Mouse (Mus musculus) lung, adult 2 months (tissue): ENCODE results near the gene Pi4kb. TPM values are rescaled to one million over a fixed set of nuclear protein-coding genes. Genes with fewer than 3 reads are reported as not detected.
A peak's percentile ranks its signal among the peaks of the same experiment; 100 is the strongest.

Experiments used
- DNase-seq: peaks from one replicate; pipeline ENCODE4 v3.0.0; 2022
- H3K4me1 ChIP-seq: fragments of 200-500 bp; 2 replicates; pipeline ENCODE4 v1.6.1; 2011; ENCODE audit warnings: low read length; ENCODE audit not compliant: control insufficient read depth, insufficient read depth
- H3K4me3 ChIP-seq: fragments of 200-500 bp; replicated peaks from 2 replicates; pipeline ENCODE3; 2011; ENCODE audit warnings: low read depth, mild to moderate bottlenecking, control low read depth, low read length; ENCODE audit errors: extremely low read depth
- CTCF ChIP-seq: fragments of 200-500 bp; IDR thresholded peaks from 2 replicates; pipeline ENCODE4 v1.5.1; 2011; ENCODE audit warnings: mild to moderate bottlenecking, low read length, control low read depth; ENCODE audit not compliant: insufficient read depth
- POLR2A ChIP-seq: fragments of 200-500 bp; IDR thresholded peaks from 2 replicates; pipeline ENCODE4 v1.6.1; 2011; ENCODE audit warnings: low read depth, mild to moderate bottlenecking, control low read depth, low read length, borderline replicate concordance; ENCODE audit errors: extremely low read depth
- WGBS: fragments of 180-500 bp; shearing (Covaris S2); methylation state at CpG from one replicate; pipeline ENCODE4 v1.1.7; 2018; 5-methylcytosine and 5-hydroxymethylcytosine counted together
- polyA plus RNA-seq: library from polyadenylated mRNA; depleted of rRNA; stranded (reverse); fragments of >200 nt; gene quantifications from 2 replicates; pipeline ENCODE4 v1.2.3, GENCODE M21; 2012

Pi4kb gene
- polyA plus RNA-seq, 1 experiment, result 38.1 TPM

DNA sequence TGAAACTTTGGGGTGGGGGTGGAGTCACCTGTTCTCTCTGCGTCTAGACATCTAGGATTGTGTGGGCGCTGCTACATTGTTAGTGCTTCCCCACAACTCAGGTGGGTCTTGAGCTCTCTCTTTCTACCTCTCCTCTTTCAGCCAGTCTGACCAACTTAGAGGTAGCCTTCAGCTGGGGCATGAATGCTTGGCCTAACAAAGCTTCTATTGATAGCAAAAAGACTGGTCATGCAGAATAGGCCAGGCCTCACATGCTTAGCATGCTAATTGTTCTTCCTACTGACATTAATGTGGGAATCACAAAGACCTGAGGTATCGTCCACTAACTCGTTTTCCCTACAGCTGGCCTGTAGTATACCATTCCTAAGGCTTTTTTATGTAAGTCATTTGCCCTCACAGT lies 28.0 kb downstream of the Pi4kb start:
- no peak for TF ChIP-seq CTCF
- no peak for TF ChIP-seq POLR2A
- DNase-seq, result no peak
- WGBS, result 89% methylated on average over 4 of the region's 4 CpGs
- Histone ChIP-seq H3K4me3 (no peak overlapping the region), H3K4me1 (no peaks in the 10 kb centered on the region)

DNA sequence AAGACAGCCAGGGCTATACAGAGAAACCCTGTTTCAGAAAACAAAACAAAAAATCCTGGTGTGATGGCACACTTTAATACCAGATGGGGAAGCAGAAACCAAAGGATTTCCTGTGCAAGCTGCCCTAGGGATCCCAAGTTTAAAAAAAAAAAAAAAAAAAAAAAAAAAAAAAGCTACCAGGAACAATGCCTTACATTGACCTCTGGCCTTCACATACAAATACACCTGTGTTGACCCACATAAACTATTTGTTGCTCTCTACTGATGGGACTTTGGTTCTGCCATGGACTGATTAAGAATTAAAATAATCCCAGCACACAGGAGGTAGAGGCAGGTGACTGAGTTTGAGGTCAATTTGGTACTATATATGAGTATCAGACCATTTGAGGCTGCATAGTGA lies 28.7 kb downstream of the Pi4kb start:
- DNase-seq, result no peak
- no peak for TF ChIP-seq POLR2A
- TF ChIP-seq CTCF, result no peak
- Histone ChIP-seq H3K4me1 (no peaks in the 10 kb centered on the region), H3K4me3 (no peak overlapping the region)

DNA sequence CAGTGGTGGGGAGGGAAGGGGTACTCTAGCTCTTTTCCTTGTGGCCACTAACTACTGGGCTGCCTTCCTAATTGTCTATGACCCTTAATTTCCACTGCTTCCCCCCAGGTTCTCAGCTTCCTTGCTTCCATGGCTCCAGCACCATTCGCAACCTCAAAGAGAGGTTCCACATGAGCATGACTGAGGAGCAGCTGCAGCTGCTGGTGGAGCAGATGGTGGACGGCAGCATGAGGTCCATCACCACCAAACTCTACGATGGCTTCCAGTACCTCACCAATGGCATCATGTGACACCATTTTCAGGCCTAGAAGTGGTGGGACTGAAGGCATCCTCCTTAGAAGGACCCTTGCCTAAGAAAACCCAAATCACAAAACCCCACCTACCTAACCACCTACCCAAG lies 31.1 kb downstream of the Pi4kb start:
- no peaks in the 10 kb centered on the region for H3K4me1 ChIP-seq
- no peak overlapping the region for H3K4me3 ChIP-seq
- WGBS, result 88% methylated on average over 3 of the region's 3 CpGs
- no peak for DNase-seq
- TF ChIP-seq POLR2A (no peak), CTCF (no peak)

DNA sequence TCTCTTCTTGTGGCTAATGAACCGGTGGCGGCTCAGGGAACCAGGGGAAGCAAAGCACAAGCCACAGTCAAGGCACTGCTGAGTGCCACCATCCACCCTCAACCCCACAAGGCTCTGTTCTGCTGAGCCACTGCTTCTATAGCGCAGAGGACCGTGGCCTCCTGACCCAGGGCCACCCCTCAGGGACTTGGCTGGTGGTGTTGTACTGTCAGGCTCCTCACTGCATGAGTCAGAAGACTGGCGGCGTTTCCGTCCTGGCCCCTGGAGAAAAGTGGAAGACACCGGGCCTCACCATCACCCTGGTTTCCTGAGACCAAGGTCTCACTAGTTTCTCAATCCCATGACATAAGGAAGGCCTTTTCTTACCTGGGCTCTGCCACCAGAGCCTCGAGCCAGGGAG lies 33.2 kb downstream of the Pi4kb start:
- Histone ChIP-seq H3K4me1 (no peaks in the 10 kb centered on the region), H3K4me3 (no peak overlapping the region)
- DNase-seq, result no peak
- TF ChIP-seq POLR2A, result no peak
- TF ChIP-seq CTCF, result no peak
- 79% methylated on average over 9 of the region's 9 CpGs for WGBS

DNA sequence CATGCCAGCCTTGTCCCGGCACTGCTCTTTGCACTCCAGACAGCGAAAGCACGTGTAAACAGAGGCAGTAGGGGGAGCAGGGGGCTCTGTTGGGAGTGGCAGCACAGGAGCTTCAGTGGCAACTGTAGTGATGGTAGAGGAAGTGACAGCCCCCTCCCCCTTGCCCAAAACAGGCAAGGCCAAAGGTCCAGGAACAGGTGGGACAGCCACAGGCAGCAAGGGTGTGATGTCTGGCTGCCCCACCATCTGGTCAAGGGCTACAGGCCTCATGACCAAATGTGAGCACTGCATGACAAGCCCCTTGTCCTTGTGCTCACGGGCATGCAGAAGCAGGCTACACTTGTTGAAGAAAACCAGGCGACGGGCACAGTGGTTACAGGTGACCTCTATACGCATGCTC lies 35.9 kb downstream of the Pi4kb start:
- no peak for TF ChIP-seq POLR2A
- no peak for TF ChIP-seq CTCF
- WGBS, result 77% methylated on average over 7 of the region's 7 CpGs
- Histone ChIP-seq H3K4me3 (no peak overlapping the region), H3K4me1 (peaks cover 7% of the 10 kb centered on the region; the same call in 1 of the 2 replicates)
- no peak for DNase-seq

DNA sequence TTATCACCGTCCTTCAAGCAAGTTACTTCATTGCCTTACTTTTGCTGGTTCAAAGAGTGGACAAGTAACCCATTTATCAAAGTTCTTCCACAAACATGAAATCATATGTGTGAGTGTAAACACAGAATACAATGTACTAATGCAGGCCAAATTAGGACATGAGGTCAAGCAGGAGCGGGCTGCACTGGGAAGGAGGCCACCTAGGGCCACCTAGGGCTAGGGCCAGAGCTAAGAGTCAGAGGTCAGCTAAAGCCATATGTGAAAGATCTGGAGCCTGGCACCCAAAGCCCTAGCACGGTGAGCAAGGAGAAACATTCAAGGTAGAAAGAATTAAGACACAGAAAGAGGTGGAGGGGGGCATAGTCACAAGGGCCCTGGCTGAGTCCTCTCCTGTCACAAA lies 38.5 kb downstream of the Pi4kb start:
- 66% methylated on average over 3 of the region's 3 CpGs for WGBS
- no peak overlapping the region for H3K4me3 ChIP-seq
- DNase-seq, result no peak
- peaks cover 7% of the 10 kb centered on the region; the same call in 1 of the 2 replicates for H3K4me1 ChIP-seq
- TF ChIP-seq CTCF (no peak), POLR2A (no peak)

DNA sequence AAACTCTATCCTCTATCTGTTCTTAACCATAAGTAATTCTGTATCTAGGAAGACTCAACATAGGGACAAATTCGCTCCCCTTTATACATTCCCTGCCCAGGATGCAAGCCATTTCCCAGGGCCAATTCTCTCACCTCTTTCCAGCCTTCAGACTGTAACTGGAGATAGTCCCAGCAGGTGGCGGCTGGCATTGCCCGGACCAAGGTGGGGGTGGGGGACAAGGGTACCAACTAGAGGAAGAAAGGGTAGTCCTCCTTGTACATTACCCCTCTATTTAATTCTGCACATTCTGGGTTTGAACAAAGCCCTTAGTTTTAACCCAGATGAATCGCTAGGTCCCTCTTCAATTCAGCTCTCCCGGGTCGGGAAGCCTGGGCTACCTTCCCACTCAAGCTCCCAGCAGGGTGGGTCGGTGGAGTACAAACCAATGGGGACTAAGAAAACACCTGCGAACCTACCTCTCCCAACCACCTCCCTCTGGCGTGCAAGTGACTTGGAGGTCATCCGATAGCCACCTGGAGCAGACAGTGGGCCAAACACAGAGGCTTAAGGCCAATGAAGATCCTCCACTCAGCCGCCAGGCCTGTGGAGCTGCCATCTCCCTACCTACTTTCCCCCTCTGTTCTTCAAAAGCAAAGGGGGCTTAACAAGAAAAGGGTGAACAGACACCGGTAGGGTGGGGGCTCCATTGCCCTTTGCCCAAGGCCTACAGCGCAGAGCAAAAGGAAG lies 39.3 kb downstream of the Pi4kb start:
- no peak for TF ChIP-seq POLR2A
- TF ChIP-seq CTCF, result no peak
- no peak for DNase-seq

DNA sequence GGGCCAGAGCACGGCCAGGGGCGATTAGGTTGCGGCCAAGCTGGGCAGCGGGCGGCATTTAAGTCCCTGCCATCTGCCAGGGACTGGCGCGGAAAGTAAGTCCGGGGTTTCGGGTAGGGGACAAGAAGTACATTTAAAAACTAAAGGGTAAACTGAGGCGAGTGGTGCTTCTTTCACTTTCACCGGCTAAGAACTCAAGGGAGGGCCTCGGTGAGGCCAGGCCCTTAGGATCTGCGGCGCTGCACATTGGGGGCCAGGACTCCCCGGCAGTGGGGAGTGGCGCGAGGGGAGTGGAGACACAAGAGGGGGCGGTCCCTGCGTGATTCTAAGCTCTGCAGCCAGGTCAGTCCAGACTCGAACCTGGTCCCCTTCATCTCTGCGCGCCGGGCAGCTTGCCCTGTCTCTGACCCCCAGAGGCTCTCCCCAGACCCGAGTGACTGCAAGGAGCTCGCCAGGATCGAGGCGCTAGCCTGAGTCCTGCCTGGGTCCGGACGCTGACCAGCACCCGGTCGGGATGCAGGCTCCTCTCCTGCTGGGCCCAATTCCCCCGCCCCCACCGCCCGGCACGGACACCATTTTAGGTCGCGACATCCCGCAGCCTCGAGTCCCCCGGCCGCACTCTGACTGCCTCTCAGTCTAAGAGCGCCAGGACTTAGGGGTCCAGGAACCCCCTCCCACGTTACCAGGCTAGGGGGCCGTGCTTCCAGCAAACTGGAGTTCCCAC lies 40.1 kb downstream of the Pi4kb start:
- peak; percentile 60 for DNase-seq
- TF ChIP-seq POLR2A (no peak), CTCF (no peak)
- H3K4me3 ChIP-seq, result peak overlapping the region; percentile 85
- H3K4me1 ChIP-seq, result peaks cover 7% of the 10 kb centered on the region; the same call in 1 of the 2 replicates
- WGBS, result 1% methylated on average over 43 of the region's 44 CpGs

More for the DNA sequence above, 39.3 kb downstream of the Pi4kb start:
- H3K4me1 ChIP-seq, result peaks cover 7% of the 10 kb centered on the region; the same call in 1 of the 2 replicates
- peak overlapping the region; percentile 85 for H3K4me3 ChIP-seq
- 24% methylated on average over 13 of the region's 13 CpGs for WGBS

DNA sequence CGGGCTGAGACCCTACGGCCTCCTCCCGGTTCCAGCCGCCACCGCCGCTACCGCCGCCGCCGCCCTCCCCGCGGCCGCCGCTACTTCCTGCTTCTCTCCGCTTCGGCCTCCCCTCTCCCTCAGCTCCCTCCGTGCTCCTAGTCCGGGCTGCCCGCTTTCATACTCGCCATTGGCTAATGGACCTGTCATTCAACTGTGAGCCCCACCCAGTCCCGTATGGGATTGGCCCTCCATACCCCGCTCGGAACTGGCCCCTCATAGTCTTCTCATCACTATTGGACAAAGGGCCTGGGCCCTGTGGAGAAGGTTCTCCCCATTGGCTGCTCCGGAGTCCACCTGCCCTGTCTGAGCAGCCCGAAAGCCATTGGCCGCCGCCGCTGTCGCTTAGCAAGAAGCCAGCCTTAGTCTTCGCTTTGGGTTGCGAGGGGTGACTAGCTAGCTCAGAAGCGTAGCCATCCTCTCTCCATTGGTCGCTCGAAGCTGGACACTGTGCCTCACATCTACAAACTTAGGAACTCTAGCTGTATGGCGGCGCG lies 40.9 kb downstream of the Pi4kb start, which contains the start of gene Zfp687:
Gene Zfp687 (minus strand): TSS at position 112 of the 536 bp plus-strand sequence.
- peak; percentile 99 for DNase-seq
- under 1% methylated on average over 37 of the region's 37 CpGs for WGBS

More for the DNA sequence above, 40.9 kb downstream of the Pi4kb start, which contains the start of gene Zfp687:
- TF ChIP-seq POLR2A (peak; percentile 93; the same call in 1 of the 2 replicates), CTCF (no peak)
- Histone ChIP-seq H3K4me3 (peak within 1 kb of the TSS; percentile 89), H3K4me1 (peaks cover 7% of the 10 kb centered on the region; the same call in 1 of the 2 replicates)
